Mouse (Mus musculus) liver, embryonic 15.5 days (tissue): Measurements from ENCODE around the gene Ptprh. TPM values are rescaled to one million over a fixed set of nuclear protein-coding genes. Genes with fewer than 3 reads are reported as not detected.

Source experiments
- ATAC-seq: fragments of 200-750 bp; cut with Nextera tagmentation; 2 replicates; pipeline ENCODE4 v1.8.0; 2017; ENCODE audit warnings: moderate number of reproducible peaks, mild to moderate bottlenecking, moderate library complexity; ENCODE audit not compliant: insufficient read depth
- H3K27ac ChIP-seq: fragments of 300-500 bp; sonication (generic); replicated peaks from 2 replicates; pipeline ENCODE4 v1.5.1; 2015; ENCODE audit warnings: mild to moderate bottlenecking, inconsistent platforms
- H3K27me3 ChIP-seq: fragments of 300-500 bp; sonication (generic); 2 replicates; pipeline ENCODE4 v1.6.1; 2015; ENCODE audit warnings: mild to moderate bottlenecking, inconsistent platforms
- H3K36me3 ChIP-seq: fragments of 300-500 bp; sonication (generic); replicated peaks from 2 replicates; pipeline ENCODE4 v1.6.1; 2015; ENCODE audit warnings: moderate library complexity, mild to moderate bottlenecking, inconsistent platforms
- H3K4me1 ChIP-seq: fragments of 300-500 bp; sonication (generic); replicated peaks from 2 replicates; pipeline ENCODE4 v1.6.1; 2015; ENCODE audit warnings: inconsistent platforms
- H3K4me2 ChIP-seq: fragments of 300-500 bp; sonication (generic); 2 replicates; pipeline ENCODE4 v1.6.1; 2015; ENCODE audit warnings: moderate library complexity, mild to moderate bottlenecking, inconsistent platforms
- H3K4me3 ChIP-seq: fragments of 300-500 bp; sonication (generic); replicated peaks from 2 replicates; pipeline ENCODE4 v1.5.1; 2015; ENCODE audit warnings: mild to moderate bottlenecking, inconsistent platforms
- H3K9ac ChIP-seq: fragments of 300-500 bp; sonication (generic); 2 replicates; pipeline ENCODE4 v1.6.1; 2015; ENCODE audit warnings: moderate library complexity, mild to moderate bottlenecking, inconsistent platforms
- H3K9me3 ChIP-seq: fragments of 300-500 bp; sonication (generic); replicated peaks from 2 replicates; pipeline ENCODE4 v1.6.1; 2016; ENCODE audit warnings: inconsistent platforms
- WGBS: fragments of 180-500 bp; shearing (Covaris S2); methylation state at CpG from one replicate; pipeline ENCODE4 v1.1.7; 2015; ENCODE audit warnings: mixed read lengths; ENCODE audit not compliant: insufficient replicate concordance; 5-methylcytosine and 5-hydroxymethylcytosine counted together
- polyA plus RNA-seq: library from polyadenylated mRNA; unstranded; fragments of >200 nt; fragmentation: Nextera tagmentation; extraction: Ambion mirVana; gene quantifications from 2 replicates; pipeline ENCODE4 v1.2.1, GENCODE M21; 2015

Ptprh gene
- polyA plus RNA-seq, 1 experiment from 2014 or later = not detected

- Histone ChIP-seq H3K9me3 (no peaks in the 10 kb centered on the region), H3K4me3 (no peak overlapping the region), H3K4me1 (peaks cover 29% of the 10 kb centered on the region), H3K9ac (no peak overlapping the region), H3K27me3 (peaks cover 31% of the 10 kb centered on the region), H3K36me3 (no peaks in the 10 kb centered on the region), H3K27ac (no peak overlapping the region), H3K4me2 (no peak overlapping the region)
- 73% methylated on average over 33 of the region's 33 CpGs for WGBS
- no peak for ATAC-seq
These were observed 80.4 kb downstream of the Ptprh start for GRCm38 (mm10) chr7:4523205-4524130.

- H3K36me3 ChIP-seq = no peaks in the 10 kb centered on the region
- ATAC-seq = no peak
These were observed 81.5 kb downstream of the Ptprh start for GRCm38 (mm10) chr7:4522292-4522691.

DNA sequence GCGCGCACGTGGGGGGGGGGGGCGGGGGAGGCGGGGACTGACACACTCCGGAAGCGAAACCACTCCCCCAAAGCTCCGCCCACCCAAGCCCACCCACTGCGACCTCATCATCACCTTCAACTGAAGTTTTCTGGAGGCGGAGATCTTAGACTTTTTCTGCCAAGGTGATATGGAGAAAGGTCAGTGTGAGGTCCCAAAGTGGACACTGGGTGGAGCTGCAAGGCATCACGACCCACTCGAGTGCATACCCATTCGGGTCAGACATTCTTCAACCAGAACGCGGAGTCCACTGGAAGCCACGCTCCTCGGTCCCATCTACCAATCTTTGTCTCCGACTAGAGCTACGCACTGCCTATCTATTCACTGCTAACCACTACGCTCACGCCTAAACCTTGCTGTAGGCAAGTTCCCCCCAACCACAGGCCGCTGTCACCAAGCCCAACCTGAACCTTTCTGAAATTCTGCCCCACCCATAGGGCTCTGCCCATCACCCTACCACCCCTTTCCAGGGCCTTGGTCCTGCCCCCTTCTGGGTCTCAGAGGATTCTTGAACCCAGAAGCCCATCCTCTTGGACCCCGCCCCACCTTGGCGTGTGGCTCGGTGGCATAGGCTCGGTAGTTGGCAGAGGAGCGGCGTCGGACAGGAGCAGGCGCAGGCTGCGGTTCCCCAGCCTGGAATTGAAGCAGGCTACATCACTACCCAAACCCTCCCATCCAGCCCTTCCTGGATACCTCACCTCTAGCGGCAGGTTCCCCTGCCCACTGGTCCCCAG is 82.4 kb downstream of the Ptprh start:
- Histone ChIP-seq H3K4me2 (peak overlapping the region; percentile 23), H3K4me1 (peaks cover 24% of the 10 kb centered on the region), H3K4me3 (no peak overlapping the region), H3K9ac (no peak overlapping the region), H3K9me3 (no peaks in the 10 kb centered on the region), H3K27ac (no peak overlapping the region), H3K36me3 (no peaks in the 10 kb centered on the region), H3K27me3 (peaks cover 23% of the 10 kb centered on the region)
- 25% methylated on average over 32 of the region's 32 CpGs for WGBS
- ATAC-seq = no peak

More at GRCm38 (mm10) chr7:4522292-4522691, 81.5 kb downstream of the Ptprh start:
- Histone ChIP-seq H3K9me3 (no peaks in the 10 kb centered on the region), H3K4me1 (peaks cover 32% of the 10 kb centered on the region), H3K4me2 (no peak overlapping the region), H3K4me3 (no peak overlapping the region), H3K27ac (no peak overlapping the region), H3K27me3 (peaks cover 26% of the 10 kb centered on the region), H3K9ac (no peak overlapping the region)
- WGBS = 44% methylated on average over 6 of the region's 6 CpGs

GRCm38 (mm10) chr7:4518487-4518886 is 85.4 kb downstream of the Ptprh start:
- Histone ChIP-seq H3K36me3 (no peaks in the 10 kb centered on the region), H3K4me2 (no peak overlapping the region), H3K4me3 (no peak overlapping the region), H3K9ac (no peak overlapping the region), H3K4me1 (peaks cover 17% of the 10 kb centered on the region; the same call in 1 of the 2 replicates), H3K27me3 (peaks cover 23% of the 10 kb centered on the region), H3K9me3 (no peaks in the 10 kb centered on the region), H3K27ac (no peak overlapping the region)
- WGBS = 29% methylated on average over 1 of the region's 1 CpGs
- ATAC-seq = no peak

- no peak within 1 kb of the TSS for H3K4me2 ChIP-seq
- H3K4me3 ChIP-seq = no peak within 1 kb of the TSS
- H3K36me3 ChIP-seq = no peaks in the 10 kb centered on the region
- no peaks in the 10 kb centered on the region for H3K9me3 ChIP-seq
- peaks cover 15% of the 10 kb centered on the region for H3K27me3 ChIP-seq
- no peak within 1 kb of the TSS for H3K9ac ChIP-seq
- no peak within 1 kb of the TSS for H3K27ac ChIP-seq
- H3K4me1 ChIP-seq = peaks cover 18% of the 10 kb centered on the region
- ATAC-seq = no peak
- 21% methylated on average over 4 of the region's 4 CpGs for WGBS
These were observed 87.3 kb downstream of the Ptprh start, which contains the start of gene Tnnt1 for GRCm38 (mm10) chr7:4516332-4517050. TSS of gene Tnnt1 (minus strand) at chr7:4516382.

DNA sequence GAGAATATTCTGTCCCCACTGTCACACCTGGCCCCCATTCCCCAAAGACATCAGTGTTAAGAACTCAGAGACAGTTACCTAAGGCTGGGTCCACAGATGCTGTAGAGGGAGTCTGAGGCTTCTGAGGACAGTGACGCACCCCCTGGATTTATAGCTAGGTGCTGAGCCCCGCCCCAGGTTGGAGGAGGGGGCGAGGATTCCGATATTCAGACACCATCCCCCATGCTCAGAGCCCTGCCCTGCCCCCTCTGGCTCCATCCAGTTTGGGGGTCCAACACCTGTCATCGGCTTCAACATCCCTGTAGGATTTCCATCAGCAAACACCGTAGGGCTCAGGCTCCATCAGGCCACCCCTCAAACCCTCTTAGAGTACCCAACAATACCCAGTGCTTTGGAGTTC is 88.0 kb downstream of the Ptprh start:
- no peak overlapping the region for H3K9ac ChIP-seq

GRCm38 (mm10) chr7:4513829-4514712 is 89.8 kb downstream of the Ptprh start:
- WGBS = 60% methylated on average over 6 of the region's 6 CpGs
- Histone ChIP-seq H3K9ac (no peak overlapping the region), H3K4me3 (no peak overlapping the region), H3K4me2 (no peak overlapping the region), H3K4me1 (peaks cover 19% of the 10 kb centered on the region), H3K27me3 (no peaks in the 10 kb centered on the region), H3K36me3 (no peaks in the 10 kb centered on the region), H3K27ac (no peak overlapping the region), H3K9me3 (no peaks in the 10 kb centered on the region)
- no peak for ATAC-seq

More for the DNA sequence above, 88.0 kb downstream of the Ptprh start:
- H3K4me2 ChIP-seq = no peak overlapping the region
- peaks cover 9% of the 10 kb centered on the region for H3K27me3 ChIP-seq
- peaks cover 12% of the 10 kb centered on the region for H3K4me1 ChIP-seq
- 60% methylated on average over 6 of the region's 6 CpGs for WGBS
- H3K9me3 ChIP-seq = no peaks in the 10 kb centered on the region
- no peak for ATAC-seq
- H3K36me3 ChIP-seq = no peaks in the 10 kb centered on the region
- H3K27ac ChIP-seq = no peak overlapping the region
- no peak overlapping the region for H3K4me3 ChIP-seq

DNA sequence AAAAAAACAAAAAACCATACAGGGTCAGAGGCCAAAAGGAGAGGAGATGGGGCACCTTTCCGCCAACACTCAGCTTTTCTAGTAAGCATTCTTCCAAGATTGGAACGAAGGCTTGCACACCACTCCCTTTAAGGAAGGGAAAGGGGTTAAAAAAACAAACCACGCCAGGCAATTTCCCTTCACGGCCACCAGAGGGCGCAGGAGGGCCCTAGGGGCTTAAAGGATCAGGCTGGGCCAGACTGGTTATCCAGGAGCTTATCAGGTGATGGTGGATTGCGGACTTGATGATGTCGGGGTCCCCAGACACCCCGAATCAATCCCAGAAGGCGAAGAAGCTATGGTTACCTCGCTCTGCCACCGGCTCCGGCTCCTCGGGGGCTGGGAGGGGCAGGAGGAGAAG is 90.6 kb downstream of the Ptprh start:
- no peak for ATAC-seq
- Histone ChIP-seq H3K9ac (no peak overlapping the region), H3K36me3 (no peaks in the 10 kb centered on the region), H3K4me2 (no peak overlapping the region), H3K27ac (no peak overlapping the region), H3K4me3 (no peak overlapping the region), H3K9me3 (no peaks in the 10 kb centered on the region), H3K4me1 (peaks cover 18% of the 10 kb centered on the region), H3K27me3 (no peaks in the 10 kb centered on the region)
- WGBS = 17% methylated on average over 13 of the region's 13 CpGs

GRCm38 (mm10) chr7:4511489-4512224 is 92.2 kb downstream of the Ptprh start:
- no peak overlapping the region for H3K4me3 ChIP-seq
- H3K36me3 ChIP-seq = no peaks in the 10 kb centered on the region
- ATAC-seq = no peak
- H3K9me3 ChIP-seq = no peaks in the 10 kb centered on the region
- H3K4me2 ChIP-seq = no peak overlapping the region
- WGBS = 62% methylated on average over 8 of the region's 8 CpGs
- no peak overlapping the region for H3K9ac ChIP-seq
- H3K27ac ChIP-seq = no peak overlapping the region
- no peaks in the 10 kb centered on the region for H3K27me3 ChIP-seq
- peaks cover 21% of the 10 kb centered on the region for H3K4me1 ChIP-seq
